Mouse (Mus musculus): ENCODE results near the gene 2410002F23Rik. TPM values are rescaled to one million over a fixed set of nuclear protein-coding genes. Genes with fewer than 3 reads are reported as not detected.
"Not testable (repeated sequence)": the region's sequence is repeated elsewhere in the genome, so short reads cannot be mapped to it uniquely, and the experiment has no call there.

2410002F23Rik gene
- 193 and 221 TPM in 2 replicates for polyA plus RNA-seq (2015; fragmentation: Nextera tagmentation; extraction: Ambion mirVana)

- H3K9me3 ChIP-seq = no peaks in the 10 kb centered on the region
- H3K4me2 ChIP-seq = peak within 1 kb of the TSS; percentile 70
- peak within 1 kb of the TSS; percentile 94 for H3K27ac ChIP-seq (replicated peaks)
- peaks cover 30% of the 10 kb centered on the region for H3K36me3 ChIP-seq
- no peaks in the 10 kb centered on the region for H3K27me3 ChIP-seq
- peak within 1 kb of the TSS; percentile 83 for H3K9ac ChIP-seq
- under 1% methylated on average over 62 of the region's 62 CpGs for WGBS
- peak; percentile 87 for ATAC-seq (ENCODE audit: low FRiP score, low read depth)
- H3K4me3 ChIP-seq = peak within 1 kb of the TSS; percentile 69
- peaks cover 32% of the 10 kb centered on the region for H3K4me1 ChIP-seq (replicated peaks)
Observed at GRCm38 (mm10) chr7:44246055-44246983, at the start of gene 2410002F23Rik, which contains the start of gene 1700028J19Rik. Gene 2410002F23Rik (plus strand): TSS chr7:44246722. Gene 1700028J19Rik (minus strand): TSS chr7:44246695.

- no peak within 1 kb of the TSS for H3K4me3 ChIP-seq
- ATAC-seq (ENCODE audit: low FRiP score, low read depth) = no peak
- 63% methylated on average over 3 of the region's 3 CpGs for WGBS
- no peak within 1 kb of the TSS for H3K4me2 ChIP-seq
- no peaks in the 10 kb centered on the region for H3K4me1 ChIP-seq (replicated peaks)
- H3K9me3 ChIP-seq = no peaks in the 10 kb centered on the region
- H3K9ac ChIP-seq = no peak within 1 kb of the TSS
- no peaks in the 10 kb centered on the region for H3K36me3 ChIP-seq
- H3K27ac ChIP-seq (replicated peaks) = no peak within 1 kb of the TSS
- H3K27me3 ChIP-seq = no peaks in the 10 kb centered on the region
Observed at GRCm38 (mm10) chr7:44197891-44198290, 48.6 kb upstream of the 2410002F23Rik start, which contains the start of gene Klk1b3. Gene Klk1b3 (plus strand): TSS chr7:44198191.

- H3K4me1 ChIP-seq (replicated peaks); H3K36me3 ChIP-seq; H3K4me3 ChIP-seq; H3K27me3 ChIP-seq; H3K4me2 ChIP-seq; H3K9ac ChIP-seq; H3K27ac ChIP-seq (replicated peaks); H3K9me3 ChIP-seq; ATAC-seq (ENCODE audit: low FRiP score, low read depth): not testable (repeated sequence)
- 60% methylated on average over 3 of the region's 3 CpGs for WGBS
Observed at GRCm38 (mm10) chr7:44207135-44207534, 39.4 kb upstream of the 2410002F23Rik start, which contains the start of gene Klk1b4. Gene Klk1b4 (plus strand): TSS chr7:44207435.

DNA sequence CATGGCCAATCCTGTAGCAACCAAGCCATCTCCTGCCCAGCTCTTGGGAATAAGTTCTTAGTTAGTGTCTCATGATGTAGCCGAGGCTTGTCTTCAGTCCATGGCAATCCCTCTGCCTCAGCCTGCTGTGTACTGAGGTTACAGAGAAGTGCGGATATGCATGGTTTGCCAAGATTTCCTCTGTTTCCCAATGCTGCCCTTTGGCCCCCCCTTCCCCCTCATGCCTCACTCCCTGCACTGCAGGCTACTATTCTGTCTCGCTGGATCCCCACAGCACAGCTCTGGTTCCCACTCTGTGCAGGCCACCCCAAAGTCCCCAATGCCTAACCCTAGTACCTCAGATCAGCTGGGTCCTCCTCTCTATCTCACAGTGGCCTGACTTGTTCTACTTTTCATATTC lies 38.2 kb upstream of the 2410002F23Rik start:
- Histone ChIP-seq H3K4me3 (no peak overlapping the region), H3K4me1 (replicated peaks) (no peaks in the 10 kb centered on the region), H3K4me2 (no peak overlapping the region), H3K9ac (no peak overlapping the region), H3K36me3 (no peaks in the 10 kb centered on the region), H3K27me3 (no peaks in the 10 kb centered on the region), H3K27ac (replicated peaks) (no peak overlapping the region), H3K9me3 (no peaks in the 10 kb centered on the region)
- 77% methylated on average over 3 of the region's 3 CpGs for WGBS
- no peak for ATAC-seq (ENCODE audit: low FRiP score, low read depth)

DNA sequence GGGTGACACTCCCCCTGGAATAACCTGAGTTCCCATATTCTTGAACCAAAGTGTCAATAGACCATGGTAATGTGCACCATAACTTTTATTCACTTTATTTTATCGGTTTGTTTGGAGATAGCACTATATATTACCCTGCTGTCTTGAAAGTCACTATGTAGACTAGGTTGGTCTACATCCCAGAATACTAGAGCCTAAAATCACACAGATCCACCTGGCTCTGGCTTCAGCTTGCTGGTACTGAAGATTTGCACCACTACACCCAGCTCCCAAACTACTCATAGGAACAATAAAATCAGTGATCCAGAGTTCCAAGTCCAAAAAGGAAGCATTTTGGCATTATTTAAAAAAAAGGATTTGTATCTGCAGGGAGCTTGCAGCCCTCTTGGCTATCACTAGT lies 30.9 kb upstream of the 2410002F23Rik start, which contains the start of gene Klk1b5:
Gene Klk1b5, plus strand, starts transcription at position 301 of the 400 bp plus-strand sequence.
- H3K27ac ChIP-seq (replicated peaks) = no peak within 1 kb of the TSS
- H3K9me3 ChIP-seq = no peaks in the 10 kb centered on the region
- no peak within 1 kb of the TSS for H3K4me3 ChIP-seq
- no peaks in the 10 kb centered on the region for H3K4me1 ChIP-seq (replicated peaks)
- H3K4me2 ChIP-seq = no peak within 1 kb of the TSS
- H3K27me3 ChIP-seq = no peaks in the 10 kb centered on the region
- ATAC-seq (ENCODE audit: low FRiP score, low read depth) = no peak
- H3K36me3 ChIP-seq = no peaks in the 10 kb centered on the region
- H3K9ac ChIP-seq = no peak within 1 kb of the TSS
- WGBS = 97% methylated on average over 1 of the region's 1 CpGs

DNA sequence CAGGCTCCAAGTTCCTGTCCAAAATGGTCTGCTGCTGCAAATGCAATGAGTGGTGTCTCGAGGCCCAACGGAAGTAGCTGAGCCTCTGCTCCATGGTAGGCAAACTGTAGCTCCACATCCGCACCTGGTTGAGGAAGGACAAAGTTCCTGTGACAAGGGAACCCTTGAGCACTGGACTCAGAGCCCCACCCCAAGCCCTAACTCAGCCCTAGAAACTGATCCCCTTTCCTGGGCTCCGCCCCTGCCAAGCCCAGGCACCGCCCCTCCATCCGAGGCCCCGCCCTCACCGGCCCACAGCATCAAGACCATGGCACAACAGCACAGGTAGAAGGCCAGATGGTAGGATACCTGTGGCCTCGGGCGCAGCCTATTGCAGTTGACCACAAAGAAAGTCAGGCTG lies 24.9 kb upstream of the 2410002F23Rik start:
- H3K9ac ChIP-seq; H3K4me3 ChIP-seq; H3K4me2 ChIP-seq; H3K27me3 ChIP-seq; ATAC-seq (ENCODE audit: low FRiP score, low read depth); H3K36me3 ChIP-seq; H3K27ac ChIP-seq (replicated peaks); H3K9me3 ChIP-seq; H3K4me1 ChIP-seq (replicated peaks): not testable (repeated sequence)
- 78% methylated on average over 10 of the region's 10 CpGs for WGBS

DNA sequence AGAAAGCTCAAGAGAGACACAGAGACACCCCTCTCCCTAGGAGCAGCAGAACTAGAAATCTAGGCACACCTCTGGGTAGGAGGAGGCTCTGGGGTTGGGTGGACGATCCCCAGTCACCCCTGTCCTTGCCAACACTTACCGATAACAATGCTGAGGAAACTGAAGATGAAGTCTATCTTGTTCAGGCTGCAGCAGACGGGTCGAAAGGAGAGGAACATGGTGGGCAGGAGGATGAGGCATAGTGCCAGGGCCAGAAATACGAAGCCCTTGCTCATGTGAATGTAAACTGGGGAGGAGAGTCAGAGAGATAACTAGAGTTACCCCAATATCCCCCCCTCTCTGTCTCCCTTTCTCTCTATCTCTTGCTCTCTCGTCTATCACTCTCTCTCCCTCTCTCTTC lies 24.2 kb upstream of the 2410002F23Rik start:
- WGBS = 77% methylated on average over 6 of the region's 6 CpGs
- not testable (repeated sequence) for H3K4me2 ChIP-seq; H3K27ac ChIP-seq (replicated peaks); H3K4me1 ChIP-seq (replicated peaks); H3K27me3 ChIP-seq; H3K9me3 ChIP-seq; ATAC-seq (ENCODE audit: low FRiP score, low read depth); H3K4me3 ChIP-seq; H3K36me3 ChIP-seq; H3K9ac ChIP-seq

- ATAC-seq (ENCODE audit: low FRiP score, low read depth) = no peak
- no peaks in the 10 kb centered on the region for H3K36me3 ChIP-seq
- H3K27me3 ChIP-seq = no peaks in the 10 kb centered on the region
- 43% methylated on average over 1 of the region's 1 CpGs for WGBS
- no peak within 1 kb of the TSS for H3K9ac ChIP-seq
- no peak within 1 kb of the TSS for H3K4me3 ChIP-seq
- H3K9me3 ChIP-seq = no peaks in the 10 kb centered on the region
- H3K27ac ChIP-seq (replicated peaks) = no peak within 1 kb of the TSS
- H3K4me2 ChIP-seq = no peak within 1 kb of the TSS
- H3K4me1 ChIP-seq (replicated peaks) = no peaks in the 10 kb centered on the region
Observed at GRCm38 (mm10) chr7:44225076-44225475, 21.4 kb upstream of the 2410002F23Rik start, which contains the start of gene Klk1. Gene Klk1 (plus strand): TSS chr7:44225360.

GRCm38 (mm10) chr7:44235909-44236308 lies 10.6 kb upstream of the 2410002F23Rik start, which contains the start of gene Gm36864:
Gene Gm36864 (plus strand): TSS chr7:44236177.
- H3K4me3 ChIP-seq = no peak within 1 kb of the TSS
- no peak for ATAC-seq (ENCODE audit: low FRiP score, low read depth)
- no peaks in the 10 kb centered on the region for H3K36me3 ChIP-seq
- no peak within 1 kb of the TSS for H3K4me2 ChIP-seq
- H3K4me1 ChIP-seq (replicated peaks) = no peaks in the 10 kb centered on the region
- no peaks in the 10 kb centered on the region for H3K9me3 ChIP-seq
- no peaks in the 10 kb centered on the region for H3K27me3 ChIP-seq
- H3K9ac ChIP-seq = no peak within 1 kb of the TSS
- WGBS = 88% methylated on average over 3 of the region's 3 CpGs
- no peak within 1 kb of the TSS for H3K27ac ChIP-seq (replicated peaks)

DNA sequence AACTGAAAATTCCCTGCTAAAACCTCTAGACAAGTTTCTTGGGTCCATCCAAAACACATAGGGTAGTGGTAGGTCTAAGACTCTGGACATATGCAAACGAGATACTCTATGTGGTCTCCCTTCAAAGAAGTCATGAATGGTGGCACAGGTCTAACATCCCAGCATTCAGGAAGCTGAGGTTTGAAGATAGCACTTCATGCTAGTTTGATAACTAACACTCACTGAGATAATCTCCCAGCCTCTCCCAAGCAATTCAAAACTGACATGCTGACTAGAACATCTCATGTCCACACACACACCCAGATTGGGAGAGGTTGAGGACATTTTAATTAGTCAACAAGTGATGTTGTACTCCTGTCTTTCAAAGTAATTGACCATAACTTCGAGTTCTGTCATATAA lies 6.6 kb upstream of the 2410002F23Rik start:
- Histone ChIP-seq H3K9me3 (no peaks in the 10 kb centered on the region), H3K36me3 (no peaks in the 10 kb centered on the region), H3K9ac (no peak overlapping the region), H3K27ac (replicated peaks) (no peak overlapping the region), H3K4me1 (replicated peaks) (no peaks in the 10 kb centered on the region), H3K4me3 (no peak overlapping the region), H3K4me2 (no peak overlapping the region), H3K27me3 (no peaks in the 10 kb centered on the region)
- ATAC-seq (ENCODE audit: low FRiP score, low read depth) = no peak
- WGBS = 58% methylated on average over 2 of the region's 2 CpGs

- Histone ChIP-seq H3K4me3 (no peak overlapping the region), H3K4me1 (replicated peaks) (peaks cover 5% of the 10 kb centered on the region), H3K36me3 (no peaks in the 10 kb centered on the region), H3K9me3 (no peaks in the 10 kb centered on the region), H3K27ac (replicated peaks) (no peak overlapping the region), H3K27me3 (no peaks in the 10 kb centered on the region), H3K4me2 (no peak overlapping the region), H3K9ac (no peak overlapping the region)
- ATAC-seq (ENCODE audit: low FRiP score, low read depth) = no peak
- 75% methylated on average over 1 of the region's 1 CpGs for WGBS
Observed at GRCm38 (mm10) chr7:44240712-44241111, 5.8 kb upstream of the 2410002F23Rik start.

GRCm38 (mm10) chr7:44241163-44241562 lies 5.4 kb upstream of the 2410002F23Rik start:
- H3K4me3 ChIP-seq = no peak overlapping the region
- H3K36me3 ChIP-seq = no peaks in the 10 kb centered on the region
- 84% methylated on average over 2 of the region's 2 CpGs for WGBS
- no peak overlapping the region for H3K27ac ChIP-seq (replicated peaks)
- no peak for ATAC-seq (ENCODE audit: low FRiP score, low read depth)
- no peak overlapping the region for H3K9ac ChIP-seq
- H3K4me1 ChIP-seq (replicated peaks) = peaks cover 6% of the 10 kb centered on the region
- H3K9me3 ChIP-seq = no peaks in the 10 kb centered on the region
- H3K4me2 ChIP-seq = no peak overlapping the region
- no peaks in the 10 kb centered on the region for H3K27me3 ChIP-seq
